Mouse (Mus musculus): ENCODE measurements around the gene Gja3. TPM values are rescaled to one million over a fixed set of nuclear protein-coding genes. Genes with fewer than 3 reads are reported as not detected.

Gja3 gene
- polyA plus RNA-seq (2014; fragmentation: Nextera tagmentation; extraction: Ambion mirVana): 0.70 and 1.3 TPM in 2 replicates

DNA sequence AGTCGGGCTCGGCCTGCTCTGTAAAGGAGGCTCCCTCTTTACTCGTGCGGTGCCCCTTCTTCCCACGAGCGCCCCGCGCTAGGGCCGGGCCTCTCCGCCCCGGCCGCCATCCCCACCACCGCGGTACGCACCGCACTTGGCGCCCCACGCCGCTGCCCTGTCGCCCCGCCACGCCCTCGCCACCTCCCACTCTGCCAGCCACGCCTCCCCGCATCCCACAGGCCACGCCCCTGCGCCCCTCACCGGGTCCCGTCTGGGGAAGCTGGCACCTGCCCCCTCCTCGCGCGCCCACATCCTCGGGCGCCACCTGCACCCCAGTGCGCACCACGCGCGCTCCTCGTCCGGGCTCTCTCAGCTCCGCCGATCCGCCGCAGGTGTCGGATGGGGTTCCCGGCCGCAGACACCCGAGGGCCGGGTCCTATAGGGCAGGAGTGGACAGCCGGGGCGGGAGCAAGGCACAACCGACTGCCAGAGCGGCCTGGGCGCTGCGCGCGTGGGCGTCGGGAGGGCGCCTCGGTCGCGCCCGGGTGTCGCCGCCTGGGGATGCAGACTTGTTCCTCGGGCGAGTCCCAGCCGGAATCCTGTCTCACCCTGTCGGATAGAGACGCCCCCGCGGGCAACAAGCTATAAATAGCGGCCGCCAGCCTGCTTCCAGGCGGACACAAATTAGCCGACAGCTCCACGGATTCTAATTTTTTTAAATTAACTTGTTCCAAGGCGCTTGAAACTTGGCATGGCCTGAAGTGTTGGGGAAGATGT, at the start of gene Gja3:
Gene Gja3, minus strand, starts transcription at position 538 of the 759 bp plus-strand sequence.
- Histone ChIP-seq H3K9me3 (ENCODE audit: control insufficient read depth, low read length) (no peaks in the 10 kb centered on the region), H3K4me1 (replicated peaks; ENCODE audit: control insufficient read depth, insufficient read depth, low read length) (0 out of 2 replicates have a peak, but pooled peaks cover 6% of the 10 kb centered on the region), H3K4me3 (replicated peaks; ENCODE audit: low read length) (peak within 1 kb of the TSS; percentile 43), H3K36me3 (replicated peaks; ENCODE audit: control insufficient read depth, insufficient read depth) (no peaks in the 10 kb centered on the region), H3K27me3 (ENCODE audit: control insufficient read depth, insufficient read depth, low read length) (peaks cover 56% of the 10 kb centered on the region), H3K27ac (no peak within 1 kb of the TSS), H3K9ac (peak within 1 kb of the TSS; percentile 11; the same call in 1 of the 2 replicates), H3K4me2 (replicated peaks) (peak within 1 kb of the TSS; percentile 80)
- WGBS: under 1% methylated on average over 77 of the region's 79 CpGs
- ATAC-seq (ENCODE audit: low FRiP score) (peak; percentile 40; the same call in 1 of the 2 replicates), DNase-seq (ENCODE audit: low spot score) (no peak)

DNA sequence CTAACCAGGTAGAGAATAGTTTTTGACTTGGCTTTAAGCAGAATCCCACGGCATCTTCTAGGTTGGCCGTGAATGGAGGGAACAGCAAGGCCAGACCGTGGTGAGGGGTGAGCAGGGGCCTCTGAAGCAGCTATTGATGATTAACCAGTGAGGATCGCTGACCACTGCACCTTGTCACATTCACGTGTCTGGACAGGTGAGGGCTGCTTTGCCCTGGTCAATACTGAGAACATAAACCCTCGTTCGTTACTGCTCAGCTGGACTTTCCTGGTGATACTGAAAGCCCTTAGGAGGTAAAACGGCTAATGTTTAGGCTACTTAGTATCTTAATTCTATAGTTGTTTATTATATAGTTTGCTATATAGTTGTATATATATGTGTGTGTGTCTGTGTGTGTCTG, 49.2 kb upstream of the Gja3 start:
- Histone ChIP-seq H3K4me2 (replicated peaks) (no peak overlapping the region), H3K27me3 (ENCODE audit: control insufficient read depth, insufficient read depth, low read length) (peaks cover 58% of the 10 kb centered on the region), H3K36me3 (replicated peaks; ENCODE audit: control insufficient read depth, insufficient read depth) (no peaks in the 10 kb centered on the region), H3K9ac (no peak overlapping the region), H3K4me3 (replicated peaks; ENCODE audit: low read length) (no peak overlapping the region), H3K9me3 (ENCODE audit: control insufficient read depth, low read length) (no peaks in the 10 kb centered on the region), H3K27ac (no peak overlapping the region), H3K4me1 (replicated peaks; ENCODE audit: control insufficient read depth, insufficient read depth, low read length) (peaks cover 10% of the 10 kb centered on the region)
- DNase-seq (ENCODE audit: low spot score): no peak
- ATAC-seq (ENCODE audit: low FRiP score): no peak
- WGBS: 78% methylated on average over 8 of the region's 8 CpGs

DNA sequence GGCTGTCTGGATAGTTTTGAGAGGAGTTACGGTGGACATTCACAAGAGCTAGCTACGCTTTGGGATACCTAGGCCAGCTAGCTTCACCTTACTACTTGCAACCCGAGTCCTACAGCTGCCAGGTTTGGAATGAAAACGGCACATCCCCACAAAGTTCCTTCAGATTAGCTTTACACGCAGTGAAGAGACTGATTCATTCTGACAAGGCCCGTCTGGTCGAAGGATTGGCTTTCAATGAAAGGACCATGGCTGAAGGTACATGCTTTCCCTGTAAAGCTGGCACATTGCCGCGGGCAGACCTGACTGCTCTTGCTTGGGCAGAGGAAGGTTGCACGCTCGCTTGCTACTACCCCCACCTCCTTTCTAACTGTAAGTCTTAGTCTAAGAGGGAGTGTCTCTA, 47.8 kb upstream of the Gja3 start:
- Histone ChIP-seq H3K27ac (no peak overlapping the region), H3K36me3 (replicated peaks; ENCODE audit: control insufficient read depth, insufficient read depth) (no peaks in the 10 kb centered on the region), H3K4me2 (replicated peaks) (no peak overlapping the region), H3K4me1 (replicated peaks; ENCODE audit: control insufficient read depth, insufficient read depth, low read length) (peaks cover 10% of the 10 kb centered on the region), H3K4me3 (replicated peaks; ENCODE audit: low read length) (no peak overlapping the region), H3K27me3 (ENCODE audit: control insufficient read depth, insufficient read depth, low read length) (peaks cover 63% of the 10 kb centered on the region), H3K9me3 (ENCODE audit: control insufficient read depth, low read length) (no peaks in the 10 kb centered on the region), H3K9ac (no peak overlapping the region)
- DNase-seq (ENCODE audit: low spot score) (no peak), ATAC-seq (ENCODE audit: low FRiP score) (no peak)
- WGBS: 49% methylated on average over 11 of the region's 11 CpGs

DNA sequence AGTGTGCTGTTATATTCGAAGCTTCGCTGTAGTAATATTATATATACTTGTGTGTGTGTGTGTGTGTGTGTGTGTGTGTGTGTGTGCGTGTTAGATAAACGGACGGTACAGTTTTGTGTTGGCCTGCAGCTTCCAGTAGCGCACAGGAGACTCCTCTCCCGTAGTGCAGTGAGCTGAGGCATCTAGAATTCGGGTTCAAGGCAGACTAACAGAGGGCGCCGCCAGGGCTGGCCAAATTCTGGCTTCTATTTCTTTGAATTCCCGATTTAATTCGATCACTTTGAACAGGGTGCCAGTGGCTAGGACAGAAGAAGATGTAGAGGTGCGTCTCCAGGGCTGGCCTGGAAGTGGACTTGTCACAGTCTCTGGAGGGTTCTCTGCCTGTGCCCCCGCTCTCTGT, 47.2 kb upstream of the Gja3 start:
- Histone ChIP-seq H3K4me3 (replicated peaks; ENCODE audit: low read length) (peak overlapping the region; percentile 63), H3K4me1 (replicated peaks; ENCODE audit: control insufficient read depth, insufficient read depth, low read length) (peaks cover 10% of the 10 kb centered on the region), H3K36me3 (replicated peaks; ENCODE audit: control insufficient read depth, insufficient read depth) (no peaks in the 10 kb centered on the region), H3K27me3 (ENCODE audit: control insufficient read depth, insufficient read depth, low read length) (peaks cover 63% of the 10 kb centered on the region), H3K9ac (no peak overlapping the region), H3K27ac (no peak overlapping the region), H3K4me2 (replicated peaks) (peak overlapping the region; percentile 100), H3K9me3 (ENCODE audit: control insufficient read depth, low read length) (no peaks in the 10 kb centered on the region)
- no peak for ATAC-seq (ENCODE audit: low FRiP score)
- DNase-seq (ENCODE audit: low spot score): no peak
- WGBS: 8% methylated on average over 14 of the region's 14 CpGs

DNA sequence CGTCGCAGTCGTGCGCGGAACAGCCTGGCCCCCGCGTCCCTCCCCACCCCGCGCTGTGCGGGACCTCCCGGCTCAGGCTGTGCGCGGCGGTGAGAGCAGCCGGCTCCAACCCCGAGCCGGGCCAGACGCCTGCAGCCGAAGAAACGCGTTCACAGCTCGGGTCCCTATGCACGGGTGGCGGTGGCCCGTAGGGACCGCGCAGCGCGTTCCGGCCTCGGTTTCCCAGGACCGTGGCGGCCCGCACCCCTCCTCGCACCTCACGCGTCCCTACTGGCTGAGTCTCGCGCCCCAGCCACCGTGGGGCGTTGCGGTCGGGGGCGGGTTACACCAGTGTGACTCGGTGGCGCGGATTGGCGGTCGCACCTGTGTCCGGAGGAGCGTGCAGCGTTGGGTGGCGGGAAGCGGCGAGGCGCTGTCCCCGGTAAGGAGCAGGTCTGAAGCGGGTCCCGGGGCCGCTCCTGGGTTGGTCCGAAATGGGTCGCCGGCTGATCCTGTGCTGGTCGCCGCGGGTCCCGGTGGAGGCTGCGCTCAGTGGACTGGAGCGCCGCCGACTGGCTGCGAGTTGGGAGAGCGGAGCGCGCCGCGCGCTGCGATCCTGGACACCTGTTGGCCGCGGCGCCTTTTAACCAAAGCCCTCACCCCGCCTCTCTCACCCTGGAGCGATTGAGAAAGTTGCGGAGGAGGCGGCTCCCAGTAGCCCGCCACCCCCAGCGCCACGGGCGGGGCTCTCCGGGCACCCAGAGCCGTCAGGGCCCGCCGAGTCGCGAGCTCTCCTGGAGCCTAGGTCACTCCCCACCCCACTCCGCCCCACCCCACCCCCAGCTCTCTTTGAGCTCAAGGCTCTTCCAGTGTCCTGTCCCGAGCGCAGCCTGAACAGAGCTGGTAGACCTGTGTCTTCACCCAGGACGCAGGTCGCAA, 46.5 kb upstream of the Gja3 start, which contains the start of gene Gjb2:
Gene Gjb2, minus strand, starts transcription at position 597 of the 918 bp plus-strand sequence.
- peak within 1 kb of the TSS; percentile 63 for H3K4me3 ChIP-seq (replicated peaks; ENCODE audit: low read length)
- no peaks in the 10 kb centered on the region for H3K9me3 ChIP-seq (ENCODE audit: control insufficient read depth, low read length)
- H3K27me3 ChIP-seq (ENCODE audit: control insufficient read depth, insufficient read depth, low read length): peaks cover 63% of the 10 kb centered on the region
- H3K27ac ChIP-seq: no peak within 1 kb of the TSS
- no peaks in the 10 kb centered on the region for H3K36me3 ChIP-seq (replicated peaks; ENCODE audit: control insufficient read depth, insufficient read depth)
- peaks cover 10% of the 10 kb centered on the region for H3K4me1 ChIP-seq (replicated peaks; ENCODE audit: control insufficient read depth, insufficient read depth, low read length)
- DNase-seq (ENCODE audit: low spot score): no peak
- WGBS: under 1% methylated on average over 100 of the region's 101 CpGs
- ATAC-seq (ENCODE audit: low FRiP score): peak; percentile 71
- H3K4me2 ChIP-seq (replicated peaks): peak within 1 kb of the TSS; percentile 100
- peak within 1 kb of the TSS; percentile 54 for H3K9ac ChIP-seq

DNA sequence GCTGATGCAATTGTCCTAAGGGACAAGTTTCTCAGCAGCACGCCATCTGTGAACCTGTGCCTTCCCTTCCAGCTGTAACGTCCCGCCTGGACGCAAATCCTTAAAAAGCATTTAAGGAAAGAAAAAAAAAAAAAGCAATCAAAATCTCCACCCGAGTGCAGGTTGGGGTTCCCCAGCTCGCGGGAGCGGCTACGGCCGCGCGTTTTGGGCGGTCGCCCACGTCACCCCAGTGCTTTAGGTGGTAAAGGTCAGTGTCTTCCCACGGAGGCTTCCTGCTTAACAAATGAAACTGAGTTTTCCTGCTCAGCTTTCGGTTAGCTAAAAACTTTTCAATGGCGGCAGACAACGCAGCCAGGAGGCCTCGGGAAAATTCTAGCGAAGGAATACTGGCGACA, 45.8 kb upstream of the Gja3 start:
- no peaks in the 10 kb centered on the region for H3K36me3 ChIP-seq (replicated peaks; ENCODE audit: control insufficient read depth, insufficient read depth)
- DNase-seq (ENCODE audit: low spot score): no peak

DNA sequence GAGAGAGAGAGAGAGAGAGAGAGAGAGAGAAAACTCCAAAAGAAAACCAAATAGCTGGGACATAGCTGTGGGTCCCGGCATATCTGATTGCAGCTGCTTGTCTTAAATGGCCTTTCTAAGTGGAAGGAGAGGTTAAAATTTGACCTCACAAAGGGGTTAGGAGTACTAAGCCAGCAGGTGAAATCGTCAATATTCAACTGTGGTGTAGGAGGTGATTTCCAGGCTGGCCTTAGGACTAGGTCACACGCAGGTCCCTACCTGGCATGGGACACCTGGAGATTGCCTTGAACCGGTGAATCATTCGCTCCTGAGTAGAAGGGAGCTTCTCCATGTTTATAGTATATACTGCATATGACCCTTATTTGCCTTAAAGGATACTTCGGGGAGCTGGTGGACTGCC, 45.2 kb upstream of the Gja3 start:
- H3K4me2 ChIP-seq (replicated peaks): no peak overlapping the region; the same call in 1 of the 2 replicates
- no peak overlapping the region for H3K9ac ChIP-seq
- H3K27me3 ChIP-seq (ENCODE audit: control insufficient read depth, insufficient read depth, low read length): peaks cover 63% of the 10 kb centered on the region
- H3K27ac ChIP-seq: no peak overlapping the region
- DNase-seq (ENCODE audit: low spot score) (no peak), ATAC-seq (ENCODE audit: low FRiP score) (no peak)
- H3K4me3 ChIP-seq (replicated peaks; ENCODE audit: low read length): peak overlapping the region; percentile 63
- no peaks in the 10 kb centered on the region for H3K36me3 ChIP-seq (replicated peaks; ENCODE audit: control insufficient read depth, insufficient read depth)
- peaks cover 10% of the 10 kb centered on the region for H3K4me1 ChIP-seq (replicated peaks; ENCODE audit: control insufficient read depth, insufficient read depth, low read length)
- WGBS: 59% methylated on average over 6 of the region's 6 CpGs
- no peaks in the 10 kb centered on the region for H3K9me3 ChIP-seq (ENCODE audit: control insufficient read depth, low read length)

More for the DNA sequence above, 45.8 kb upstream of the Gja3 start:
- Histone ChIP-seq H3K4me3 (replicated peaks; ENCODE audit: low read length) (peak overlapping the region; percentile 63), H3K27ac (no peak overlapping the region), H3K4me2 (replicated peaks) (peak overlapping the region; percentile 100), H3K4me1 (replicated peaks; ENCODE audit: control insufficient read depth, insufficient read depth, low read length) (peaks cover 10% of the 10 kb centered on the region), H3K27me3 (ENCODE audit: control insufficient read depth, insufficient read depth, low read length) (peaks cover 63% of the 10 kb centered on the region), H3K9ac (peak overlapping the region; percentile 54), H3K9me3 (ENCODE audit: control insufficient read depth, low read length) (no peaks in the 10 kb centered on the region)
- 2% methylated on average over 22 of the region's 22 CpGs for WGBS
- ATAC-seq (ENCODE audit: low FRiP score): no peak

DNA sequence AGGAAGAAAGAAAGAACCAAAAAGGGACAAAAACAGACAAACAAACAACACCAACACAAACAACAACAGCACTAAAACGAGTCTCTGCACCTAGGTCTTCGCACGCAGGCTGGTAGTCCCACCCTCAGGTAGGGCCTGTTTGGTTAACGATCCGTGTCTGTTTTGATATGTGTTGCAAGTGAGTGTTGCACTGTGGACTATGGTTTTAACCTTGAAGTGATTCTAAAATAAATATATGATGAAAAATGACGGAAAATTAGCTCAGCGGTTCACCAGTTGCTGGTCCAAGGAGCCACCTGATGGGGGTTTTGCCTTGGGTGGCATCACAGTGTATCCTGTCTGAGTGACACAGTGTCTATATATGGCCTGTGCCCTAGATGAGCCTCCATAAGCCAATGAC, 43.7 kb upstream of the Gja3 start:
- peaks cover 50% of the 10 kb centered on the region for H3K27me3 ChIP-seq (ENCODE audit: control insufficient read depth, insufficient read depth, low read length)
- no peak overlapping the region; the same call in 1 of the 2 replicates for H3K4me2 ChIP-seq (replicated peaks)
- no peaks in the 10 kb centered on the region for H3K9me3 ChIP-seq (ENCODE audit: control insufficient read depth, low read length)
- no peak for DNase-seq (ENCODE audit: low spot score)
- H3K27ac ChIP-seq: no peak overlapping the region
- no peak overlapping the region for H3K9ac ChIP-seq
- 90% methylated on average over 7 of the region's 7 CpGs for WGBS
- ATAC-seq (ENCODE audit: low FRiP score): no peak
- peaks cover 10% of the 10 kb centered on the region for H3K4me1 ChIP-seq (replicated peaks; ENCODE audit: control insufficient read depth, insufficient read depth, low read length)
- H3K4me3 ChIP-seq (replicated peaks; ENCODE audit: low read length): no peak overlapping the region
- no peaks in the 10 kb centered on the region for H3K36me3 ChIP-seq (replicated peaks; ENCODE audit: control insufficient read depth, insufficient read depth)

DNA sequence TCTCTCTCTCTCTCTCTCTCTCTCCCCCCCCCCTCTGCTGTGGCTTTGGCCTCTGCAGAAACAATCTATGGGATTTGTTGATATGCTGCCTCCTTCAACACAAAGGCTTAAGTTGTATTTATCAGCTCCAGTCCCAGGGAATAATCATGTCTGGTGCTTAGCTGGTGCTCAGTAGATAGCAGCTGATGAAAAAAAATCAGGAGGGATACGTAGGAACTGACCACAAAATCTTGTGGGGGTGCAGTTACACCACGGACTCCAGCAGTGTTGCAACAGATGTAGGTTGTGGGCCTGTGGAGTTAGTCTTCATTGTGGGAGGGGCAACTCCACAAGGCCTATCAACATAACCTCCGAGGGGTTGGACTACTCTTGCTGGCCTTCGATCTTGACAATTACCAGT, 38.0 kb upstream of the Gja3 start:
- Histone ChIP-seq H3K4me2 (replicated peaks) (no peak overlapping the region), H3K9me3 (ENCODE audit: control insufficient read depth, low read length) (no peaks in the 10 kb centered on the region), H3K27ac (no peak overlapping the region), H3K4me1 (replicated peaks; ENCODE audit: control insufficient read depth, insufficient read depth, low read length) (no peaks in the 10 kb centered on the region), H3K9ac (no peak overlapping the region), H3K4me3 (replicated peaks; ENCODE audit: low read length) (no peak overlapping the region), H3K27me3 (ENCODE audit: control insufficient read depth, insufficient read depth, low read length) (no peaks in the 10 kb centered on the region), H3K36me3 (replicated peaks; ENCODE audit: control insufficient read depth, insufficient read depth) (no peaks in the 10 kb centered on the region)
- no peak for DNase-seq (ENCODE audit: low spot score)
- 76% methylated on average over 4 of the region's 4 CpGs for WGBS
- ATAC-seq (ENCODE audit: low FRiP score): no peak
